Mouse (Mus musculus) embryonic fibroblast, embryonic 13.5 days (primary cell): ENCODE measurements around the gene Anapc15-ps.

ENCODE experiments used
- CTCF ChIP-seq: IDR thresholded peaks from 2 replicates; pipeline ENCODE4 v1.5.1; 2011; ENCODE audit warnings: mild to moderate bottlenecking, control low read depth, low read length, moderate library complexity, borderline replicate concordance; ENCODE audit not compliant: insufficient read depth
- POLR2A ChIP-seq: IDR thresholded peaks from 2 replicates; pipeline ENCODE4 v1.6.1; 2011; ENCODE audit warnings: low read depth, mild to moderate bottlenecking, control low read depth, low read length, moderate library complexity

DNA sequence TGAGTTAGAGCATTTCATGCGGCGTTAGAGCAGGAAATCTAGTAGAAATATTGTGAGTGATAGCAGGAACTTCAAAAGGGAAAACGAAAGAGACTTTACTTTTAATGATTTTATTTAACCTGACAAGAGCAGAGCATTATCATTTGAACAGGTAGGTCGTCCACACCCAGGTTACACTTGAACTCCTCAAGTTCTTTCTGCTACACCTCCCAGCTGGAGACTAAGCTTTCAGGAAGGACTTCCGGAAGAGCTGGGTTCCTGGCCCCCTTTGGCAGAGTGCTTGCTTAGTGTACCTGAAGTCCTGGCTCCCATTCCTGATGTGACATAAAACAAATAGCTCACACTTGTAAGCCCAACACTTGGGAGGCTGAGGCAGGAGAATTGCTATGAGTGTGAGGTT, 30.2 kb downstream of the Anapc15-ps start:
- TF ChIP-seq POLR2A (no peak), CTCF (no peak)
